Mouse (Mus musculus) layer of hippocampus, adult 2 months (tissue): Measurements from ENCODE around the gene Fdx1l. TPM values are rescaled to one million over a fixed set of nuclear protein-coding genes. Genes with fewer than 3 reads are reported as not detected.
A peak's percentile ranks its signal among the peaks of the same experiment; 100 is the strongest.
"Not testable (repeated sequence)": the region's sequence is repeated elsewhere in the genome, so short reads cannot be mapped to it uniquely, and the experiment has no call there.

Experiments used
- DNase-seq, 2 experiments: peaks; one replicate each; pipeline ENCODE4 v3.0.0; 2022; ENCODE audit warnings: low spot score in 2 of 2
- H3K27ac ChIP-seq: fragments of 200-600 bp; 2 replicates; pipeline ENCODE4 v1.8.1; 2022
- H3K4me3 ChIP-seq: fragments of 200-600 bp; 2 replicates; pipeline ENCODE4 v1.8.1; 2022; ENCODE audit warnings: mild to moderate bottlenecking
- CTCF ChIP-seq: fragments of 200-600 bp; conservative IDR thresholded peaks from 2 replicates; pipeline ENCODE4 v1.8.1; 2022; ENCODE audit warnings: antibody characterized with exemption, mild to moderate bottlenecking, moderate library complexity
- total RNA-seq, 2 experiments: library from RNA; stranded (reverse); gene quantifications; 2 replicates each; pipeline ENCODE4 v1.2.3; 2021

Gene Fdx1l
- total RNA-seq, 2 experiments from 2014 or later: 61.1 to 62.0 TPM

DNA sequence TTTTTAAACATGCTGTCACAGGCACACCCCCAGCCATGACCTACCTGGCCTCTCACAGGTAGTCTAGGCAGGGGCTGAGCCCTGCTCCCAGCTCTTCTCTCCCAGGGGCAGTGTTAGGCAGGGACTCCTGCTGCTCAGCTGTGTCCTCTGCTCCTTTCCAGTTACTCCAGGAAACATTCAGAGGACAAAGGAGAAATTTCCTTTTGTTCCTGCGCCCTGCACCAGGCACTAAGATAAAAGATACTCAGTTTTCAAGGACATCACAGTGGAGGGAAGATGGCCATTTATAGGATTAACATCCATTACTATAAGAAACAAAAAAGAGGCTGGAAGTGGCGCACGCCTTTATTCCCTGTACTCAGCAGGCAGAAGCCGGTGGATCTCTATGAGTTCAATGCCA is 22.5 kb upstream of the Fdx1l start:
- TF ChIP-seq CTCF: no peak
- no peak for DNase-seq
- no peak overlapping the region for H3K4me3 ChIP-seq
- H3K27ac ChIP-seq: peak overlapping the region; percentile 88; the same call in 1 of the 2 replicates

DNA sequence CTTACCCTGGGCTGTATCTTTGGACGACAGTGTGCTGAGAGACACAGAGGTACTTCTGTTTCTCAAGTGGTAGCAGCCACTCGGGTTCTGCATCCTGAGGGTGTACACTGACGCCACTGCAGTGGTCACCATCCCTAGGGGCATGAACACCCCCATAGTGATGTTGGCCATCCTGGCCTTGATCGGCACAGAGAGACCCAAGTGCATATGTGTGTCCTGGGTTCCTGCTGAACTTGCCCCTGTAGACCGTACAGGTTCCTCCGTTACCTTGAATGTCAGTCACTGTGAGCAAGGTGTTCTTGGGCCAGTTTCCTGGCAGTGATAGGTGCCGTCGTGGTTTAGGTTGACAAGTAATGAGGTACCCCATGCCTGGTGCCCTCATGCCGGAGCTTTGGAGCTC is 20.0 kb upstream of the Fdx1l start:
- Histone ChIP-seq H3K27ac (no peak overlapping the region), H3K4me3 (no peak overlapping the region)
- DNase-seq: no peak
- no peak for TF ChIP-seq CTCF

GRCm38 (mm10) chr9:21091707-21092320 is 18.4 kb upstream of the Fdx1l start, which contains the start of the genes Gm38431 and Raver1:
TSS of gene Gm38431 (minus strand) at chr9:21091997.
TSS of gene Raver1 (minus strand) at chr9:21092008.
- Histone ChIP-seq H3K27ac (peak within 1 kb of the TSS; percentile 85), H3K4me3 (peak within 1 kb of the TSS; percentile 86)
- DNase-seq: peak; percentile 96 to 99
- no peak for TF ChIP-seq CTCF

- peak overlapping the region; percentile 85 for H3K27ac ChIP-seq
- DNase-seq: no peak
- TF ChIP-seq CTCF: no peak
- peak overlapping the region; percentile 86 for H3K4me3 ChIP-seq
These were observed 17.7 kb upstream of the Fdx1l start for GRCm38 (mm10) chr9:21090972-21091706.

DNA sequence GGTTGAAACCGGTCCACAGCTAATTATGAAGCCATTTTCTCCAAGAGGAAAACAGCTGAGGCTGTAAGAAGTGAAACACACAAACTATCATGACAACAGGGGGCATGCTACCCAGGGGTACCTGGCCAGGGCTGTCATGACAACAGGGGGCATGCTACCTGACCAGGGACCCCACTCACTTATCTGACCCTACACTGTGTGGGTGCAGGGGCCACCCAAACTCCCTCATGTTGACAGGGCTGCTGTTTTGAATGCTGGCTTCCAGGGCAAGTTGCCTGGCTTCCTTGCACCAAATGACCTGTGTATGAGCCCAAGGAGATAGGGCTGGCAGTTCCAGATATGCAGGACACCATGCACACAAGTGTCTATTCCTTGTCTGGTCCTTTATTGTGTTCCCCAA is 17.1 kb upstream of the Fdx1l start:
- Histone ChIP-seq H3K27ac (peak overlapping the region; percentile 85), H3K4me3 (peak overlapping the region; percentile 86)
- no peak for DNase-seq
- TF ChIP-seq CTCF: no peak

GRCm38 (mm10) chr9:21083324-21083723 is 9.9 kb upstream of the Fdx1l start:
- DNase-seq: no peak
- TF ChIP-seq CTCF: no peak
- Histone ChIP-seq H3K4me3 (no peak overlapping the region), H3K27ac (peak overlapping the region; percentile 8; the same call in 1 of the 2 replicates)

DNA sequence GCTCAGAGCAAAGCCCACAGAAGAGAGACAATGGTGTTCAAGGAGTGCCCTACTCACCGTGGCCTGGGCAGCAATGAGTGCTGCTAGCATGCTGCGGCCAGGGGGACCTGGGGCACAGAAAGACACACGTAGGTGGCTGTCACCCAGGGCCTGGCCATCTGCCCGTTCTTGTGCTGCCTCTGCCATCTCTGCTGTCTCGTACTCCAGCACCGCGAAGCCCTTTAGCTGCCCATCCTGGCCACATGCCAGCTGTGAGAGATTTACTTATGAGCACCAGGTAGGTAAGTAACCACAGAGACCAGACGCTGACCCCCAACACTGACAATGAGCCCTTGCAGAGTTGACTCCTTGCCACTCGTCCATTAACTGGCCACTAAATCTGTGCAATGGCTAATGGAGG is 7.7 kb upstream of the Fdx1l start:
- DNase-seq: no peak
- H3K27ac ChIP-seq: peak overlapping the region; percentile 46; the same call in 1 of the 2 replicates
- no peak for TF ChIP-seq CTCF
- no peak overlapping the region for H3K4me3 ChIP-seq

DNA sequence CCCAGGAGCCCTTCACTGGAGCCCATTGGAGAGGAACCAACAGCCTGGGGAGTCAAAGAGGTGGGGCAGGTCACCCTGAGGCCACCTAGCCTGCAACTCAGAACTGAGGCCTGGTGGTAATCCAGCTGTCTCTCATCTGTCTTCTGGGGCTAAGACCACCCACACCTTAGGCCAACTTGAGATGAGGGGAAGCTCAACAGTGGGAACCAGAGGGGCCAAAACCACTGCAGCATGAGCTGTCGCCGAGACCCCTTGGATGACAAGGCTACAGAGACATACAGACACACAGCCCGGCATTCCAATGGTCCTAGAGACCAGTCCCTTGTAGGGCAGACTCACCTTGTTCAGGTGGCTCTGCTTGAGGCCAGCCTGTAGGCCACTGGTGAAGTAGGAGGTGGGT is 2.2 kb upstream of the Fdx1l start:
- no peak for TF ChIP-seq CTCF
- no peak overlapping the region for H3K4me3 ChIP-seq
- no peak for DNase-seq
- no peak overlapping the region for H3K27ac ChIP-seq

- Histone ChIP-seq H3K27ac (no peak overlapping the region), H3K4me3 (no peak overlapping the region)
- no peak for TF ChIP-seq CTCF
- no peak for DNase-seq
These were observed 759 bp upstream of the Fdx1l start for GRCm38 (mm10) chr9:21074173-21074572.

DNA sequence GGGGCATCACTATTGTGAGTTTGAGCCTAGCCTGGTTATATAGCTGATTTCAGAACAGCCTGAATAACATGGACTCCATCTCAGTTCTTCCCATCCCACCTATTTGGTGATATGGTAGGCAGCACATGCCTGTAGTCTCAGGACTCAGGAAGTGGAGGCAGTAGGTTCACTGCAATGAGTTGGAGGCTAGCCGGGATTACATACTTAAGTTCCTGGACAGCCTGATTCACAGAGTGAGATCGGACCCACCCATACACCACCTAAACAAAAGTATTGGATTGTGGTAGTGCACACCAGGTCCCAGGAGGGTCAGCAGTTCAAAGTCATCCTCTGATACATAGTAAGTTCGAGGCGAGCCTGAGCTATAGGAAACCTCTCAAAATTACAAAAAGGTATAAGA is 773 bp downstream of the Fdx1l start:
- no peak for TF ChIP-seq CTCF
- peak overlapping the region; percentile 92 for H3K27ac ChIP-seq
- peak overlapping the region; percentile 96 for H3K4me3 ChIP-seq
- DNase-seq: no peak

DNA sequence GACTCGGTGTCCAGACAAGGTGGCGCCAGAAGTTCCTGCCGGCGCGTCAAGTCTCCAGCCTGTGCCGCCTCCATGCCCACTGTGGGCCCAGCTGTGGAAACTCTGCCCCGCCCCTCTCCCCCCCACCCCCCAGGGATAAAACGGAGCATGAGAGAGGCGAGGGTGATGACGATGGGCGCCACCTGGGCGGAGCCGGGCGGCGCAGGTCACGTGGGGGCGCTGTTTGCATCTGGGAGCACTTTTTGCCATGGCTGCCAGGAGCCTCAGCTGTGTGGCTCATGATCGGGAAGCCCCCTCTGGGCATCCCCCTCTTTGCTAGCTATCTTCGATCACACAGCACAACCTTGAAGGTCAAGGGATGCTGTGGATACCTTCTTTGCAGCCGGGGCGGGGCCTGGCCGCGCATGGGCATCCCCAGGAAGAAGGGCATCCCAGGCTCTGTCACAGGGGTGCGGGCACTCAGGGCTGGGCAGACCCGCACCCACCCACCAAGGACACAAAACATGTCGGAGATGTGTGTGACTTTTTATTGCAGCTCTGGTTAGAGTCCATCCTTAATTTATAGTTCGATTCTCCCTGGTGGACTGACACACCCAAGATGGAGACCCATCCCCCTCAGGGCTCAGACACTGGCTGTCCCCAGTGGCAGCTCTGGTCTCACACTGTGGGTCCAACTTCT is 6.3 kb downstream of the Fdx1l start, which contains the start of gene Zglp1:
Gene Zglp1 (minus strand): TSS at position 88 of the 679 bp plus-strand sequence.
- no peak for TF ChIP-seq CTCF
- no peak within 1 kb of the TSS for H3K4me3 ChIP-seq
- H3K27ac ChIP-seq: no peak within 1 kb of the TSS
- DNase-seq: no peak

GRCm38 (mm10) chr9:21062928-21063327 is 10.5 kb downstream of the Fdx1l start:
- DNase-seq: peak; percentile 54 to 87
- peak overlapping the region; percentile 77 for H3K27ac ChIP-seq
- no peak for TF ChIP-seq CTCF
- no peak overlapping the region for H3K4me3 ChIP-seq

DNA sequence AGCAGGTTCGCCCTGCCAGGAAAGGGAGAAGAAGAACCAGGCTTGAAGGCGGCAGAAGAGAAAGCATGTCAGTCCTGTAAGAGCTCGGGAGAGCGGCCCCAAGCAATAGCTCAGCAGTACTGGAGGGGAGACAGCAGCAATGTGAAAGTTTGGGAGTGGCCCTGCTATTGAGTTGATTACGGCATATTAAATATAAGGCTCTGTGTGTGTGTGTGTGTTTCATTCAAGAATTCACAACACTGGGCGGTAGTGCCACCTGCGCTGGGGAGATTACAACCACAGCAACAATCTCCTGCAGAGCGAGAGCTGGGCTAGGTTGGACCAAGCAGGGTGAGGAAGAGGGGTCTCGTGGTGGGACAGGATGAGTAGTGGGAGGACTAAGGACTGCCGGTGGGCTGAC is 21.8 kb downstream of the Fdx1l start:
- no peak overlapping the region for H3K4me3 ChIP-seq
- DNase-seq: no peak
- no peak overlapping the region for H3K27ac ChIP-seq
- no peak for TF ChIP-seq CTCF

GRCm38 (mm10) chr9:21045235-21045634 is 28.2 kb downstream of the Fdx1l start:
- DNase-seq: no peak
- Histone ChIP-seq H3K4me3 (no peak overlapping the region), H3K27ac (no peak overlapping the region)
- TF ChIP-seq CTCF: no peak

DNA sequence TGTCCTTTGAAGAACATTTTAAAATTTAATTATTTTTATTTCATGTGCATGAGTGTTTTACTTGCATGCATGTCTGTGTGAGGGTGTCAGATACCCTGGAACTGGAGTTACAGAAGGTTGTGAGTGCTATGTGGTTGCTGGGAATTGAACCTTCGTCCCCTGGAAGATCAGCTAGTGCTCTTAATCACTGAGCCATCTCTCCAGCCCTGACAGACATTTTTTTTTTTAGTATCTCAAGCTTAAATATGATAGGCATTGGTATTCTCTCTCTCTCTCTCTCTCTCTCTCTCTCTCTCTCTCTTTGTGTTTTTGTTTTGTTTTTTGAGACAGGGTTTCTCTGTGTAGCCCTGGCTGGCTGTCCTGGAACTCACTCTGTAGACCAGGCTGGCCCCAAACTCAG is 28.6 kb downstream of the Fdx1l start:
- not testable (repeated sequence) for DNase-seq, H3K27ac ChIP-seq, H3K4me3 ChIP-seq
